Mouse (Mus musculus): ENCODE data around the gene Gga2.

DNA sequence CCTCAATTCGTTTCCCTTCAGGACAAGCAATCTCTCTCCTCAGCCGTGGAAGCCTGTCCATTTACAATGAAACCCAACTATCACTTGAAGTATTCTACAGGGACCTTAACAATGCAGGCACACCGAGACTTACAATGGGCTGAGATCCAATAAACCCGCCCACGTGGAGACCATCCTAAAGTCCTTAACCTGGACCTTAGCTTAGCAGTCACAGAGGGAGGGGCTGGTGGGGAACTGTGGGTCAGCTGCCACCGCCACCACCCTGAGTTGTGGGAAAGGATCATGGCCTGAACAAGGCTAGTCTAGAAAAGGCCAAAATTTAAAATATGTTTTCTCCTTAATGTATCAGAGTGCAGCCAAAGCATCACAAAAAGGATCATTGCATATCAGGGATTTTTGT lies 81.8 kb downstream of the Gga2 start:
- TF ChIP-seq CTCF (IDR thresholded peaks at IDR 0.05) (no peak), EP300 (IDR thresholded peaks at IDR 0.05; ENCODE audit: insufficient read depth, low read depth, low read length) (no peak)
